Mouse (Mus musculus) liver (tissue): Measurements from ENCODE around the gene Lcn10.
A peak's percentile ranks its signal among the peaks of the same experiment; 100 is the strongest.
"Not testable (repeated sequence)": the region's sequence is repeated elsewhere in the genome, so short reads cannot be mapped to it uniquely, and the experiment has no call there.

ENCODE experiments used
- DNase-seq: peaks from one replicate; pipeline ENCODE4 v3.0.0-alpha.2; 2020; ENCODE audit warnings: mixed read lengths

Gene Lcn10

DNA sequence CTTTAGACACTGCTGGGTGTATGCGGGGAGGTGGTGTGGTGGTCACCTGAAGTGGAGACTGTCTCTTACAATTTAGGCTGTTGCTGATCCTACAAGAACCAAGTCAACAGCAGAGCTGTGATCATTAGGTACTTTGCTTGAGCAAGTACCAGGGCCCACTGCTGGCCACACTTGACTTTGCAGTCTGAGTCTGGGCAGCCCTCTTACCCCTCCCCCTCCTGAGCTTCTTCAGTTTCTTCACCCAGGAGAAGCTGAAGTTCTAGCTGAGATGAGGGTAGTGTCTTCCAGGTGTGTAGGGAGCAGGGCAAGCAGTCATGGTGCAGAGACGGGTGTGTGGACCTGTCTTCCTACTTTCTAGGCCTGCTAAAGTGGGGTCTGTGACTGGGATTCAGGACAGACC, 25.6 kb downstream of the Lcn10 start:
- peak; percentile 16 for DNase-seq

DNA sequence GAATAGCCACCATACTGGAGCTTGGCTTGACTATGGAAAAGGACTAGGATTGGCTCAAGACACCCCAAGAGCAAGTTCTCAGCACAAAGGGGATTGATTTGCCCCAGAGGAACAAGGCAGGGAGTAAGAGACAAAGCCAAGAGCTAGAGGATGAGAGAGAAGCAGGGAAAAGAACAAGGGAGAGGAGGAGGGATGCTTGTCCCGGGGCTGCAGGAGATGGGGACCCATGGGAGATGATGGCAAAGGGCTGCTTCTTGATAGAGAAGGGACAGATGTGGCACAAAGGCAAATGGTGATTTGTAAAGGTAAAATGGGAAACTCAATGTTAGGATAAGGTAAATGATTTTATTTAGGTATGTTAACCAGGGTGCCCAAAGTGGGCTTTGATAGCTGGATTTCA, 26.5 kb downstream of the Lcn10 start:
- not testable (repeated sequence) for DNase-seq

DNA sequence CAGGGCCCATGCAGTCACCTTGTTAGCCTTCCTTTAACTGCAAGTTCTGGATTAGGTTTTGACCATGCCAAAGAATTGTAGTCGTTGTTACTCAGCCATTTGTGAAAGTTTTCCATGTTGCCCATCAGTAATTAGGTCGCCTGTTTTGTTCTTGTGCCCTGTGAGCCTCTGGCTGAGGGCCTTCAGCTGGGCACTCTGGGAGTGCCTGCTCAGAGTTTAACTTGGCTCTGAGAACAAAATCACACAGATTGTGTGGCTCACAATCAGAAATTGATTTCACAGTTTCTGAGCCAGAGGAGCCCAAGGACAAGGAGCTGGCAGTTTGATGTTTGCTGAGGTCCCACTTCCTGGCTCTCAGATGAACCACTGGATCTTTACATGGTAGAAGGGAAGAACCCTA, 27.3 kb downstream of the Lcn10 start:
- not testable (repeated sequence) for DNase-seq

DNA sequence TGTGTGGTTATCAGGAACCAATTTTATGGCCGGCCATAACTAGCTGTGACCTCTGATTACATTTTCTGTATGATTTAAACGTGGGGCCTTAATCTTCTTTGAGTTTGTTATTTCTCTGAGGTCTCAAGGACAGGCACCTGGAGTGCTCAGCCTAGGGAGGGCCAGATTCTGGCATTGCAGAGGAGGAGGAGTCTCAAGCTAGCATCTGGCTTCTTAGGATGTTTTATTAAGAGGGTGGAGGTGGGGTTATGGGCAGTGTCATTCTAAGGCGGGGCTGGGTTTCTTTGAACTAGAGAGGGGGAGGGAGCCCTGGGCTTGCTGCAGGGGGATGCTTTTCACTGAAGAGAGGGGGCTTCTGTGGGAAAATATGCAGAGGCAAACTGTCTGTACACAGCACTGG, 29.1 kb downstream of the Lcn10 start:
- DNase-seq, result not testable (repeated sequence)

DNA sequence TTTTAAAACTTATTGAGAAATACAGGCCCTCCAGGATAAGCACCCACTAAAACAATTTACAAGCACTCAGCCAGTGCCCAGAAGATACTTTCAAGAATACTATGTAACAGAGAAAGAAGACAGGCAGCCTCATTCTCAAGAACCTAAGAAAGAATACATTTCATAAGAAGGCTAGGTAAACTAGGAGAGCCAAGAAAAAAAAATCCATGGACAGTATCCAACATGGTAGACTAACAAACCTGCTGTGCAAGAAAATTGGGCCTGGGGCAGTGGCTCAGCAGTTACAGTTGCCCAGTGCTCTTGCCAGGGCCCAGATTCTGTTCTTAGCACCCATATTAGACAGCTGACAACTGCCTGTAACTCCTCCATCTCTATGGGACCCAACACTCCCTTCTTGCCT, 34.7 kb downstream of the Lcn10 start:
- DNase-seq, result no peak

DNA sequence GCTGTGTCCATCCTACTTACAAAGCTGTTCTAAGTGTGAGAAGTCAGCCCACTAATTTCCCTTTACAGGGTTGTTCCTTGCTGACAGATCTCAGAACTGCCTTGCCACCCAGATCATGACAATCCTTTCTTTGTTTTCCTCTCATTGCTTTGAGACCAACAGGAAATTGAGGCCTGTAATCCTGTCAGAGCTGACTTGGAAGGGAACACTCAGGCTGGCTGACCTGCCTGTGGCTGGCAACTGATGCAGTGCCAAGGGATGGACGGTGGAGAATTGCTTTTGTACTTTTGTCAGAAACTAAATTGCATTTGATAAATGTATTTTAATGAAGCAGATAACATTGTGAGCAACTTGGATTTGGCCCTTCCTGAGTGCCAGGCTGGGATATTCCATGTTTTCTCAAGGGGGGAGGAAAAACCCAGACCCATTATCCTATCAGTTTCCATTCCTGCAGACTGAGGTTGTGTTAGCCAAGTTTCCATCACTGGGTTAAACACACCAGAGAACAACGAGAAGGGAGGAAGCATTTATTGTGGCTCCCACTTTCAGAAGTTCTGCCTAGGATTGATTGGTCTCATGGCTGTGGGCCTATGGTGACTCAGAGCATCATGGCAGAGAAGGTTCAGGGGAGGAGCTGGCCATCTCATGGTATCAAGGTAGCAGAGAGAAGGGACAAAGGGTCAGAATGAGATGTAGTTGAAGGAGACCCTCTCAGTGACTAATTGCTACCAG, 50.8 kb downstream of the Lcn10 start:
- DNase-seq, result no peak
